Mouse (Mus musculus) cerebellum, adult 2 months (tissue): ENCODE measurements around the gene Cap2. TPM values are rescaled to one million over a fixed set of nuclear protein-coding genes. Genes with fewer than 3 reads are reported as not detected.

Experiments
- DNase-seq, 2 experiments: peaks; one replicate each; pipeline ENCODE4 v3.0.0; 2021
- H3K27ac ChIP-seq: fragments of 200-500 bp; 2 replicates; pipeline ENCODE4 v1.5.1; 2012; ENCODE audit warnings: low read length, control low read depth, inconsistent platforms; ENCODE audit not compliant: insufficient read depth
- H3K27me3 ChIP-seq: fragments of 200-500 bp; 2 replicates; pipeline ENCODE4 v1.6.1; 2012; ENCODE audit warnings: inconsistent platforms, mild to moderate bottlenecking, low read length, moderate library complexity; ENCODE audit not compliant: control insufficient read depth, insufficient read depth
- H3K4me1 ChIP-seq: fragments of 200-500 bp; 2 replicates; pipeline ENCODE4 v1.6.1; 2011; ENCODE audit warnings: low read length; ENCODE audit not compliant: control insufficient read depth, insufficient read depth
- H3K4me3 ChIP-seq: fragments of 200-500 bp; replicated peaks from 2 replicates; pipeline ENCODE3; 2011; ENCODE audit warnings: mild to moderate bottlenecking, low read depth, low read length, control low read depth; ENCODE audit not compliant: insufficient read depth
- CTCF ChIP-seq: fragments of 200-500 bp; IDR thresholded peaks from 2 replicates; pipeline ENCODE4 v1.5.1; 2011; ENCODE audit warnings: low read depth, mild to moderate bottlenecking, control low read depth, low read length, moderate library complexity, borderline replicate concordance; ENCODE audit not compliant: insufficient read depth
- POLR2A ChIP-seq: fragments of 200-500 bp; IDR thresholded peaks from 2 replicates; pipeline ENCODE4 v1.6.1; 2011; ENCODE audit warnings: low read length, control low read depth, borderline replicate concordance; ENCODE audit not compliant: insufficient read depth
- WGBS: fragments of 180-500 bp; shearing (Covaris S2); methylation state at CpG from one replicate; pipeline ENCODE4 v1.1.7; 2018; 5-methylcytosine and 5-hydroxymethylcytosine counted together
- polyA plus RNA-seq: library from polyadenylated mRNA; depleted of rRNA; stranded (reverse); fragments of >200 nt; gene quantifications from 2 replicates; pipeline ENCODE4 v1.2.3, GENCODE M21; 2012; rRNA removed

The Cap2 gene
- polyA plus RNA-seq, 1 experiment = 80.4 TPM

GRCm38 (mm10) chr13:46682921-46683320 is 181.3 kb downstream of the Cap2 start:
- Histone ChIP-seq H3K4me3 (no peak overlapping the region), H3K27ac (no peak overlapping the region), H3K4me1 (peaks cover 8% of the 10 kb centered on the region), H3K27me3 (no peaks in the 10 kb centered on the region)
- 13% methylated on average over 2 of the region's 2 CpGs for WGBS
- TF ChIP-seq CTCF (no peak), POLR2A (no peak)
- peak; percentile 49 to 68 for DNase-seq

- no peaks in the 10 kb centered on the region for H3K27me3 ChIP-seq
- no peak overlapping the region for H3K4me3 ChIP-seq
- no peak for DNase-seq
- no peak overlapping the region for H3K27ac ChIP-seq
- 75% methylated on average over 1 of the region's 1 CpGs for WGBS
- TF ChIP-seq CTCF (no peak), POLR2A (no peak)
- peaks cover 8% of the 10 kb centered on the region for H3K4me1 ChIP-seq
Measured at GRCm38 (mm10) chr13:46683370-46683769, 181.7 kb downstream of the Cap2 start.

- Histone ChIP-seq H3K27me3 (no peaks in the 10 kb centered on the region), H3K4me3 (no peak overlapping the region), H3K4me1 (0 out of 2 replicates have a peak, but pooled peaks cover 2% of the 10 kb centered on the region), H3K27ac (no peak overlapping the region)
- no peak for DNase-seq
- TF ChIP-seq POLR2A (no peak), CTCF (no peak)
- WGBS = 75% methylated on average over 4 of the region's 4 CpGs
Measured at GRCm38 (mm10) chr13:46690559-46691241, 189.1 kb downstream of the Cap2 start.

- H3K27ac ChIP-seq = no peak overlapping the region
- no peak overlapping the region for H3K4me3 ChIP-seq
- H3K4me1 ChIP-seq = 0 out of 2 replicates have a peak, but pooled peaks cover 2% of the 10 kb centered on the region
- TF ChIP-seq CTCF = no peak
- no peak for TF ChIP-seq POLR2A
- no peaks in the 10 kb centered on the region for H3K27me3 ChIP-seq
- DNase-seq = no peak
- 80% methylated on average over 1 of the region's 1 CpGs for WGBS
Measured at GRCm38 (mm10) chr13:46695296-46695908, 193.8 kb downstream of the Cap2 start.

GRCm38 (mm10) chr13:46695932-46696331 is 194.3 kb downstream of the Cap2 start:
- no peak for TF ChIP-seq POLR2A
- TF ChIP-seq CTCF = no peak
- 93% methylated on average over 1 of the region's 1 CpGs for WGBS
- no peaks in the 10 kb centered on the region for H3K27me3 ChIP-seq
- no peaks in the 10 kb centered on the region for H3K4me1 ChIP-seq
- H3K27ac ChIP-seq = no peak overlapping the region
- no peak overlapping the region for H3K4me3 ChIP-seq
- DNase-seq = no peak

- no peaks in the 10 kb centered on the region for H3K27me3 ChIP-seq
- H3K4me3 ChIP-seq = no peak overlapping the region
- TF ChIP-seq POLR2A = no peak
- no peak for TF ChIP-seq CTCF
- no peak for DNase-seq
- no peak overlapping the region for H3K27ac ChIP-seq
- no peaks in the 10 kb centered on the region for H3K4me1 ChIP-seq
- 98% methylated on average over 2 of the region's 2 CpGs for WGBS
Measured at GRCm38 (mm10) chr13:46696788-46697187, 195.1 kb downstream of the Cap2 start.

- Histone ChIP-seq H3K4me3 (no peak overlapping the region), H3K27me3 (no peaks in the 10 kb centered on the region), H3K27ac (no peak overlapping the region), H3K4me1 (no peaks in the 10 kb centered on the region)
- 94% methylated on average over 1 of the region's 1 CpGs for WGBS
- no peak for DNase-seq
- TF ChIP-seq CTCF (no peak), POLR2A (no peak)
Measured at GRCm38 (mm10) chr13:46699372-46699771, 197.7 kb downstream of the Cap2 start.

Other genes starting within 250 kb of the Cap2 start
- 0.14 and 0.15 TPM in 2 replicates for gene Stmnd1, start 228.1 kb upstream of the Cap2 start, polyA plus RNA-seq
- gene Rbm24, start 83.4 kb upstream of the Cap2 start, polyA plus RNA-seq = 5.0 and 5.2 TPM in 2 replicates
- gene Fam8a1, start 167.7 kb downstream of the Cap2 start, polyA plus RNA-seq = 38.7 and 41.9 TPM in 2 replicates
- 33.8 and 36.9 TPM in 2 replicates for gene Nup153, start 226.1 kb downstream of the Cap2 start, polyA plus RNA-seq